Mouse (Mus musculus) kidney, embryonic 15.5 days (tissue): ENCODE measurements around the gene Tspyl1. TPM values are rescaled to one million over a fixed set of nuclear protein-coding genes. Genes with fewer than 3 reads are reported as not detected.

Experiments used
- ATAC-seq: fragments of 200-750 bp; cut with Nextera tagmentation; replicated peaks from 2 replicates; pipeline ENCODE4 v1.8.0; 2017; ENCODE audit warnings: moderate TSS enrichment; ENCODE audit not compliant: low FRiP score
- H3K27ac ChIP-seq: fragments of 300-500 bp; sonication (generic); 2 replicates; pipeline ENCODE4 v1.5.1; 2015; ENCODE audit warnings: mild to moderate bottlenecking, inconsistent platforms
- H3K27me3 ChIP-seq: fragments of 300-500 bp; sonication (generic); 2 replicates; pipeline ENCODE4 v1.6.1; 2015; ENCODE audit warnings: inconsistent platforms
- H3K36me3 ChIP-seq: fragments of 300-500 bp; sonication (generic); 2 replicates; pipeline ENCODE4 v1.6.1; 2015; ENCODE audit warnings: inconsistent platforms
- H3K4me1 ChIP-seq: fragments of 300-500 bp; sonication (generic); 2 replicates; pipeline ENCODE4 v1.6.1; 2015; ENCODE audit warnings: inconsistent platforms
- H3K4me2 ChIP-seq: fragments of 300-500 bp; sonication (generic); 2 replicates; pipeline ENCODE4 v1.6.1; 2015; ENCODE audit warnings: moderate library complexity, mild to moderate bottlenecking, inconsistent platforms
- H3K4me3 ChIP-seq: fragments of 300-500 bp; sonication (generic); replicated peaks from 2 replicates; pipeline ENCODE4 v1.5.1; 2015; ENCODE audit warnings: mild to moderate bottlenecking, inconsistent platforms
- H3K9ac ChIP-seq: fragments of 300-500 bp; sonication (generic); 2 replicates; pipeline ENCODE4 v1.6.1; 2015; ENCODE audit warnings: mild to moderate bottlenecking, inconsistent platforms
- H3K9me3 ChIP-seq: fragments of 300-500 bp; sonication (generic); replicated peaks from 2 replicates; pipeline ENCODE4 v1.6.1; 2016; ENCODE audit warnings: inconsistent platforms
- WGBS: fragments of 180-500 bp; shearing (Covaris S2); methylation state at CpG from one replicate; pipeline ENCODE4 v1.1.7; 2015; ENCODE audit warnings: mixed read lengths; 5-methylcytosine and 5-hydroxymethylcytosine counted together
- polyA plus RNA-seq: library from polyadenylated mRNA; unstranded; fragments of >200 nt; fragmentation: Nextera tagmentation; extraction: Ambion mirVana; gene quantifications from 2 replicates; pipeline ENCODE4 v1.2.1, GENCODE M21; 2015

Tspyl1 gene
- polyA plus RNA-seq, 1 experiment from 2014 or later: 64.8 TPM

- no peaks in the 10 kb centered on the region for H3K36me3 ChIP-seq
- H3K4me1 ChIP-seq: no peaks in the 10 kb centered on the region
- H3K4me3 ChIP-seq: no peak overlapping the region
- no peak overlapping the region for H3K27ac ChIP-seq
- H3K9ac ChIP-seq: no peak overlapping the region
- ATAC-seq: no peak
- no peak overlapping the region for H3K4me2 ChIP-seq
- no peaks in the 10 kb centered on the region for H3K27me3 ChIP-seq
- no peaks in the 10 kb centered on the region for H3K9me3 ChIP-seq
- WGBS: 65% methylated on average over 5 of the region's 5 CpGs
Measured at GRCm38 (mm10) chr10:34267312-34268070, 14.5 kb upstream of the Tspyl1 start.

GRCm38 (mm10) chr10:34271681-34272080 is 10.3 kb upstream of the Tspyl1 start:
- Histone ChIP-seq H3K27me3 (no peaks in the 10 kb centered on the region), H3K4me1 (no peaks in the 10 kb centered on the region), H3K9me3 (no peaks in the 10 kb centered on the region), H3K4me3 (no peak overlapping the region), H3K9ac (no peak overlapping the region), H3K4me2 (no peak overlapping the region), H3K36me3 (no peaks in the 10 kb centered on the region), H3K27ac (no peak overlapping the region)
- 45% methylated on average over 7 of the region's 7 CpGs for WGBS
- no peak for ATAC-seq

DNA sequence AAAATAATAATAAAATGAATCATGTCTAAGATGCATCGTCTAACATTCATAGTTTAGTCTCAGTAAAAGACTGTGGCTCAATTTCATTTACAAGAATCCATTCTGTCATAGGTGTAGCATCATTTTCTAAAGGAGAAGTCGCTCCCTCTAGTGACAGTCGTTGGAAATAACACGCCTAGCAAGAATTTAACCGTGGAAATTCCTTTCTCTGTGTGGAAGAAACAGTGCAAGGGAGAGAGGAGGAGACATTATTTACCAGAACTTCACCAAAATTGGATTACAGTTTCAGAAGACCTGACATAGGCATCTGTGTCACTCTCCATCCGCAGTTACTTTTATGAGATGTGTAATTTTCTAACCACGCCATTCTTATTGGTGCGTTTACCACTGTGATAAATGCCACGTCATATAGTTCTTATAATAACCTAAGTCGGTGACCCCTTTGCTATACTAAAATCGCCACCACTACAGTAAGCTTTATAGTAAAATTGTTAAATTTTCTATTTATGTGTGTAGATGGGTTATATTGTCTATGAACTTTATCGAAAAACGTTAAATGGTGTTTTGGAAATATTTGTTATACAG is 1.3 kb upstream of the Tspyl1 start:
- no peak for ATAC-seq
- H3K4me1 ChIP-seq: peaks cover 18% of the 10 kb centered on the region
- 28% methylated on average over 13 of the region's 13 CpGs for WGBS
- H3K36me3 ChIP-seq: no peaks in the 10 kb centered on the region
- no peak overlapping the region for H3K9ac ChIP-seq
- H3K4me2 ChIP-seq: peak overlapping the region; percentile 56
- no peak overlapping the region for H3K27ac ChIP-seq
- peaks cover 10% of the 10 kb centered on the region; the same call in 1 of the 2 replicates for H3K27me3 ChIP-seq
- peak overlapping the region; percentile 28 for H3K4me3 ChIP-seq
- no peaks in the 10 kb centered on the region for H3K9me3 ChIP-seq

DNA sequence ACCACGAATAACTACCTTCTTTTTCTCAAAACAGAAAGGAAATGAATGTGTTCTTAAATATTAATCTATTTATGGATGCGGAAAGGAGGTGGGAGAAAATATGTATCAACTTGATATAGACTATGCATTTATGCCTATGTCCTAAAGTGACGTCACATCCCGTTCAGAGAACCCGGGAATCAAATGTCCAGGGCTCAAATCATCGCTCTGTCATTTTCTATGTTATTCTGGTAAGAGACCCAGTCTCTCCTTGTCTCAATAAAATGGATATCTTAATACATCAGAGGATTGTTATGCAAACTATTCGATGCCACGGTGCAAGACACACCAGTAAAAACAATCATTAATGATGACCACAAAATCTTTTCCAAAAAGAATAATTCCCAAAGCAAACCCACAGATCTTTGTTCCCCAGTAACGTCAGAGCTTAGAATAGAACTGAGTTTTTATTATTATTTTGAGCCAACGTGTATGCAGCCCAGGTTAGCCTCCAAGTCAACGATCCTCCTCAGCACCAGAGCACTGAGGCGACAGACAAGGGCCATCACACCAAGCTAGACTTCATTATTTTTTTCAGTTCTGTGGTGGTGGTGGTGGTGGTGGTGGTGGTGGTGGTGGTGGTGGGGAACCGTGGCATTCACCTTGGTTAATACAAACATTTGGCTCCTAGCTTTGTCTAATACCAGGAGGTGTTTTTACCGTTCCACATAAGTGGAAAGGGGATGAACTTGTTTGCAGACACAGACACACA is 604 bp upstream of the Tspyl1 start:
- Histone ChIP-seq H3K9ac (peak overlapping the region; percentile 77), H3K9me3 (no peaks in the 10 kb centered on the region), H3K4me1 (peaks cover 18% of the 10 kb centered on the region), H3K4me2 (peak overlapping the region; percentile 75), H3K36me3 (0 out of 2 replicates have a peak, but pooled peaks cover 3% of the 10 kb centered on the region), H3K27me3 (peaks cover 10% of the 10 kb centered on the region; the same call in 1 of the 2 replicates), H3K4me3 (peak overlapping the region; percentile 72), H3K27ac (peak overlapping the region; percentile 64; the same call in 1 of the 2 replicates)
- peak; percentile 26; the same call in 1 of the 2 replicates for ATAC-seq
- 17% methylated on average over 14 of the region's 14 CpGs for WGBS

- ATAC-seq: peak; percentile 67
- Histone ChIP-seq H3K4me3 (peak overlapping the region; percentile 72), H3K9me3 (no peaks in the 10 kb centered on the region), H3K4me1 (peaks cover 18% of the 10 kb centered on the region), H3K27ac (peak overlapping the region; percentile 67), H3K36me3 (peaks cover 11% of the 10 kb centered on the region), H3K9ac (peak overlapping the region; percentile 77), H3K4me2 (peak overlapping the region; percentile 75), H3K27me3 (peaks cover 4% of the 10 kb centered on the region; the same call in 1 of the 2 replicates)
- WGBS: 4% methylated on average over 47 of the region's 47 CpGs
Measured at GRCm38 (mm10) chr10:34282420-34283238, 639 bp downstream of the Tspyl1 start.

- Histone ChIP-seq H3K4me1 (peaks cover 22% of the 10 kb centered on the region), H3K4me3 (peak overlapping the region; percentile 66), H3K9me3 (no peaks in the 10 kb centered on the region), H3K4me2 (peak overlapping the region; percentile 95), H3K36me3 (no peaks in the 10 kb centered on the region), H3K27me3 (0 out of 2 replicates have a peak, but pooled peaks cover 4% of the 10 kb centered on the region), H3K27ac (no peak overlapping the region), H3K9ac (no peak overlapping the region; the same call in 1 of the 2 replicates)
- WGBS: 4% methylated on average over 13 of the region's 13 CpGs
- no peak for ATAC-seq
Measured at GRCm38 (mm10) chr10:34296911-34297298, 14.9 kb downstream of the Tspyl1 start.

DNA sequence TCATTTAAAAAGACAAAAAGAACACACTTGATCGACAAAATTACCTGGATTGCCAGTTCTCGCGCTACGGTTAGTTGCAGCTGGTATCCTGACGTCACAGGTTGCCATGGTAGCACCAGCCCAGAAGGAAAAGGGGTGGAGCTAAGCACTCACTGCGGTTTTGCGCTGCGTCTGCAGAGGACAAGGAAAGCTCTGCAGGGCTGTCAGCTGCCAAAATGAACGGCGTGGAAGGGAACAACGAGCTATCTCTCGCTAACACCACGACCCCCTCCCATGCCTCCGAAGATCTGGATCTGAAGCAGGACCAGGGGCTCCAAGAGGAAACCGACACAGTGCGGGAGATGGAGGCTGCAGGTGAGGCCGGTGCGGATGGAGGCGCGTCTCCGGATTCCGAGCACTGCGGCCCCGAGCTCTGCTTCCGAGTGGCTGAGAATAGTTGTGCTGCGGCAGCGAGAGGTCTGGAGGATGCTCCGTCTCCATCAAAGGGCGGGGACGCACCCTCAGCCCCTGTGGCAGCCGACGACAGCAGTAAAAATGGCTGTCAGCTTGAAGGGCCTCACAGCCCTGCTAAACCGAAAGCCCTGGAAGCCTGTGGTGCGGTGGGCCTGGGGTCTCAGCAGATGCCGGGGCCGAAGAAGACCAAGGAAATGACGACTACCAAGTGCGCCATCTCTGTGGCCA is 15.4 kb downstream of the Tspyl1 start, which contains the start of gene Tspyl4:
Gene Tspyl4 (plus strand): TSS at position 144 of the 681 bp plus-strand sequence.
- ATAC-seq: peak; percentile 98
- H3K4me1 ChIP-seq: peaks cover 22% of the 10 kb centered on the region
- no peaks in the 10 kb centered on the region for H3K36me3 ChIP-seq
- H3K9ac ChIP-seq: peak within 1 kb of the TSS; percentile 59
- H3K4me2 ChIP-seq: peak within 1 kb of the TSS; percentile 95
- 0 out of 2 replicates have a peak, but pooled peaks cover 4% of the 10 kb centered on the region for H3K27me3 ChIP-seq
- no peaks in the 10 kb centered on the region for H3K9me3 ChIP-seq
- H3K4me3 ChIP-seq: peak within 1 kb of the TSS; percentile 66
- WGBS: under 1% methylated on average over 38 of the region's 38 CpGs
- H3K27ac ChIP-seq: peak within 1 kb of the TSS; percentile 37

DNA sequence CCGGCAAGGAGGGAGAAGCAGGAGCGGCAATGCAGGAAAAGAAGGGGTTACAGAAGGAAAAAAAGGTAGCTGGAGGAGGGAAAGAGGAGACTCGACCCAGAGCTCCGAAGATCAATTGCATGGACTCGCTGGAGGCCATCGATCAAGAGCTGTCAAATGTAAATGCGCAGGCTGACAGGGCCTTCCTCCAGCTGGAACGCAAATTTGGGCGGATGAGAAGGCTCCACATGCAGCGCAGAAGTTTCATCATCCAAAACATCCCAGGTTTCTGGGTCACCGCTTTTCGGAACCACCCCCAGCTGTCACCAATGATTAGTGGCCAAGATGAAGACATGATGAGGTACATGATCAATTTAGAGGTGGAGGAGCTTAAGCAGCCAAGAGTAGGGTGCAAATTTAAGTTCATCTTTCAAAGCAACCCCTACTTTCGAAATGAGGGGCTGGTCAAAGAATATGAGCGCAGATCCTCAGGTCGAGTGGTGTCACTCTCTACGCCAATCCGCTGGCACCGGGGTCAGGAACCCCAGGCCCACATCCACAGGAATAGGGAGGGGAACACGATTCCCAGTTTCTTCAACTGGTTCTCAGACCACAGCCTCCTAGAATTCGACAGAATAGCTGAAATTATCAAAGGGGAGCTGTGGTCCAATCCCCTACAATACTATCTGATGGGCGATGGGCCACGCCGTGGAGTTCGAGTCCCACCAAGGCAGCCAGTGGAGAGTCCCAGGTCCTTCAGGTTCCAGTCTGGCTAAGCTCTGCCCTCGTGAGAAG is 16.2 kb downstream of the Tspyl1 start:
- WGBS: 48% methylated on average over 25 of the region's 25 CpGs
- peak overlapping the region; percentile 66 for H3K4me3 ChIP-seq

DNA sequence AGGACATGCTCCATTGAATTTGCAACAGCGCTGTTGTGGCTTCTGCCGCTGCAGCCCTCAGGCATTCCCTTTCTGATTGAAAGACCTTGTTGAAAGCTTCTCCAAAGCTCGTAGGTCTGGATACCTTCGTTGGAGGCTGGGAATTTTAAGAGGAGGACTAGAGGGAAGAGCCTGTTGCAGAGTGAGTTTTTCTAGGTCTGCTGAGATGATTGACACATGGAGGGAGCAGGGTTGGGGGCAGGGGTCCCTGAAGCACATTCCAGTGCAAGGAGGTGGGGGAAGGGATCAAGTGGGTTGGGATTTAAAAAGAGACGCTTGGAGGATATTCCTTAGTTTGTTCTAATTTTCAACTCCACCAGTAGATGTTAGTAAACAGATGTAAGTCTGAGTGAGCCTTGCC is 18.4 kb downstream of the Tspyl1 start:
- Histone ChIP-seq H3K27ac (no peak overlapping the region), H3K36me3 (no peaks in the 10 kb centered on the region), H3K4me1 (peaks cover 22% of the 10 kb centered on the region), H3K4me3 (0 out of 2 replicates have a peak overlapping the region, but pooled peaks have one; percentile 10), H3K27me3 (0 out of 2 replicates have a peak, but pooled peaks cover 4% of the 10 kb centered on the region), H3K9ac (no peak overlapping the region), H3K4me2 (peak overlapping the region; percentile 10; the same call in 1 of the 2 replicates), H3K9me3 (no peaks in the 10 kb centered on the region)
- WGBS: 38% methylated on average over 5 of the region's 5 CpGs
- no peak for ATAC-seq

More for the DNA sequence above, 16.2 kb downstream of the Tspyl1 start:
- Histone ChIP-seq H3K4me2 (peak overlapping the region; percentile 95), H3K27ac (no peak overlapping the region), H3K9ac (peak overlapping the region; percentile 59), H3K27me3 (0 out of 2 replicates have a peak, but pooled peaks cover 4% of the 10 kb centered on the region), H3K9me3 (no peaks in the 10 kb centered on the region), H3K4me1 (peaks cover 22% of the 10 kb centered on the region), H3K36me3 (no peaks in the 10 kb centered on the region)
- ATAC-seq: peak; percentile 2; the same call in 1 of the 2 replicates

- Histone ChIP-seq H3K4me3 (no peak overlapping the region), H3K9ac (no peak overlapping the region), H3K27ac (no peak overlapping the region), H3K36me3 (no peaks in the 10 kb centered on the region), H3K4me1 (no peaks in the 10 kb centered on the region), H3K9me3 (no peaks in the 10 kb centered on the region), H3K4me2 (no peak overlapping the region), H3K27me3 (no peaks in the 10 kb centered on the region)
- no peak for ATAC-seq
Measured at GRCm38 (mm10) chr10:34307070-34307469, 25.1 kb downstream of the Tspyl1 start.
